Mouse (Mus musculus): ENCODE results near the gene Gjc2.
A peak's percentile ranks its signal among the peaks of the same experiment; 100 is the strongest.

Gene Gjc2

GRCm38 (mm10) chr11:59202081-59202995, 19.3 kb upstream of the Gjc2 start, which contains the start of gene Mrpl55:
Mrpl55 (plus strand) TSS chr11:59202486.
- DNase-seq, result peak; percentile 91

DNA sequence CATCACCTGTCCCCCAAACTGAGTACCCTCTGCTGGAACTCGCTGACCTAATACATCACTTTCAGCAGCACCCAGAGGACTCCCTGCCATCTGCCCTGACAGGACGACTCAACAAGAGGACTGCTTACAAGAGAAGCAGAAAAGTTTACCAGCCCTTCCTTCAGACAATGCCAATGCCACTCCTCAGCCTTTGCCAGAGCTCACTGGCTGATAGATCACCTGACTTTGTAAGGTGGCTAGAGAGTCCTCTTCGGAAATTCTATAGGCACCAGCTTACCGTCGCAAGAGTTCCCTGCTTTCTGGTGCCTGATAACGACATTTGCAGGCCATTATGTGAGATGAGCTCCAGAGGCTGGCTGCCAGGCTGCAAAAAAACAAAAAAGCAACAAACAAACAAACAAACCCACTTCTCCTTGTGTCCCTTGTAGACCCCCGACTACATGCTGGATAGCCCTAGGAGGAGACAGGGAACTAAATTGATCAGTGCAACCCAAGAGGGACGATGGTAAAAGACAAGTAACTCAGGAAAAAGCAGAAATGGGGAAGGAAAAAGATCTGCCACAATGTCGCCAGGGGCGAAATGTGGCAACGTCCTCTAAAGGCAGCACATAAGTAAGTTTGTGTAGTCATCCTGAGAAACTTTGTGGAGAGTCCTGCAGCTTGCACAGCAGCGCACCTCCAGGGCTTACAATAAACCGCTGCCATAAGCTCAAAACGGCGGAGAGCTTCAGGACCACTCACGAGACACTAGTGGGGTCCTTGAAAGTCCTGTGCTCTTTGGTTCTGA, 18.4 kb upstream of the Gjc2 start:
- DNase-seq, result no peak

- no peak for DNase-seq
Observed at GRCm38 (mm10) chr11:59196230-59196629, 13.2 kb upstream of the Gjc2 start.

DNA sequence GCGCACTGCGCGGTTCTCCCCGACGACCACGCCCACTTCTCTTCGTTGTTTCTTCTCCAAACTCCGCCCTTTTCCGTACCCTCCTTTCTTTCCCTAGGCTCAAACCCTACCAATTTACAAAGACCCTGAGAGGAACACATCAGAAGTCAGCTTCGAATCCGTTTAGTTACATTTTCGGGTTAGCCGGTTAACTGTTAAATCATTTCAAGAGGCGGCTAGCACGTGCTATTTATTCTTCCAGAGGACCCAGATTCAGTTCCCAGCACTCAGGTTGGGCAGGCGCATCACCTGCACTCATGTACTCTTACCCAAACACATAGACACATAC, 9.0 kb upstream of the Gjc2 start, which contains the start of gene Guk1:
TSS of gene Guk1 (minus strand) at position 154 of the 328 bp plus-strand sequence.
- no peak for DNase-seq

DNA sequence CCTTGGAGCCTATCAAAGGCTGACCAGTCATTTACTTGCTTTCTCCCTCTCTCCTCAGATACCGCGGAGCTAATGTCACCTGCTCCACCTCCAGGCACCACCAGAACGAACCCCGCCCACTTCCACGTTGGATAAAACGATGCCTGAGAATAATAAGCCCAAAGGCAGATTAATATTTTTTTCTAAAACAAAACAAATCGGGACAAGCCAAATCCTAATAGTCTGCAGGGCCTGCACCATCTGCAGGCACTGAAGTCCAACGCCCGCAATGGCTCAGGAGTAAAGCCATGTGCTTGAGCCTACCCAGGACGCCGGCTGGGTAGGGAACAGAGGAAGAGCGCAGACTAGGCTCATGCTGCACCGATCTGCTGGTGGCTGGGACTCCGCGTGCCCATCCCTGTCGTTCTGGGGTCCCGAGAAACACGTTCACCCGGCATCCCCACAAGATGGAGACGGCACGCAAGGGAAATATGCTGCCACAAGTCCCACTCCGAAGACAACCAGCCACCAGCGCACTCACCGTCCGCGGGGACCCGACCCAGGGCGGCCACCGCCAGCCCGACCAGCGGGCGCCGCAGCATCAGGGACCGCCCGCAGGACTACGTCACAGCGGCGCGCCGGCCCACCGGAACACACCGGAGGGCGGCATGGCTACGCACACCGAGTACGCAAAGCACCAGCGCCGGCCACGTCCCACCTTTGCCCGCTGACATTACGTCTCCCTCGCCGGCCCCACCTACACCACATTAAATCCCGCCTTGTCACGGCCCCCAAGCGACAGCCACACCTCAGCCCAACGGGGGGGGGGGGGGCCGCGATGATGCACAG, 8.4 kb upstream of the Gjc2 start:
- DNase-seq, result peak; percentile 93

DNA sequence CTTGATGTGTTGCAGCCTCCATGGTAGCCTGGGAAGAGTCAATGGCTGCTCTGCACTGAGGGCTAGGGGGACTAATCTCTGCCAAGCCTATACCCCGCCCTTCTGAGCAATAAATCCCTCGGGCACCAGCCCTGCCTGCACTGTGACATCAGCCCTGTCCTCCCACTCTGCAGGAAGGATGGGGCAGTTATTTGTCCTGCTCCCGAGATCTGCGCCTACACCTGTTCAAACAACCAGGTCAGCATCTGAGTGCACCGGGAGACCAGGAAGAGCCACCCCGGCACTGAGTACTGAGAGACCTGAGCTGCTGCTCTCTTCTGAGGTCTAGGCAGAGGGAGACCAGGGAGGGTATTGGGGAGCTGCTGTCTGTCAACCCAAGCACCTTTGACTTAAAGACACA, 4.7 kb upstream of the Gjc2 start:
- DNase-seq, result no peak

GRCm38 (mm10) chr11:59185490-59185889, 2.5 kb upstream of the Gjc2 start:
- no peak for DNase-seq

GRCm38 (mm10) chr11:59183821-59184220, 808 bp upstream of the Gjc2 start:
- DNase-seq, result no peak

- DNase-seq, result no peak
Observed at GRCm38 (mm10) chr11:59176921-59177320, 6.1 kb downstream of the Gjc2 start.

GRCm38 (mm10) chr11:59176475-59176874, 6.5 kb downstream of the Gjc2 start:
- no peak for DNase-seq

- no peak for DNase-seq
Observed at GRCm38 (mm10) chr11:59174189-59174838, 8.7 kb downstream of the Gjc2 start.

DNA sequence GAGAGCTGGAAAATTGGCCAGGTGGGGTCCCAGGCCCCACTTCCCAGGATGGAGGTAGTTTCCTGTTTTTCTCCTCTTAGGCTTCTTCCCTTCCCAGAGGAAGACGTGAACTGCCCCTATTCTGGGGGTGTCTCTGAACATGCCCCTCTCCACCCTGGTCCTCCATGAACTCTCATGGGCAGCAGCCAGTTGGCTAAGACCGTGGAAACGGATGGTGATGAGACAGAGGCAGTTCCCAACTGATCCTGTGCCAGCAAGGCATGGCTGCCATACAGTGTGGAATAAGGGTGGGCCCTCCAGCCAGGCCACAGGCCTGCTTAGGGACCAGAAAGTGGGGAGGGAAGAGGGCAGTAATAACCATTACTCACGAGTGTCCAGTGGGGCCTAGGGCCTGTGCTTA, 12.5 kb downstream of the Gjc2 start:
- DNase-seq, result no peak

GRCm38 (mm10) chr11:59169807-59170206, 13.2 kb downstream of the Gjc2 start:
- DNase-seq, result no peak

DNA sequence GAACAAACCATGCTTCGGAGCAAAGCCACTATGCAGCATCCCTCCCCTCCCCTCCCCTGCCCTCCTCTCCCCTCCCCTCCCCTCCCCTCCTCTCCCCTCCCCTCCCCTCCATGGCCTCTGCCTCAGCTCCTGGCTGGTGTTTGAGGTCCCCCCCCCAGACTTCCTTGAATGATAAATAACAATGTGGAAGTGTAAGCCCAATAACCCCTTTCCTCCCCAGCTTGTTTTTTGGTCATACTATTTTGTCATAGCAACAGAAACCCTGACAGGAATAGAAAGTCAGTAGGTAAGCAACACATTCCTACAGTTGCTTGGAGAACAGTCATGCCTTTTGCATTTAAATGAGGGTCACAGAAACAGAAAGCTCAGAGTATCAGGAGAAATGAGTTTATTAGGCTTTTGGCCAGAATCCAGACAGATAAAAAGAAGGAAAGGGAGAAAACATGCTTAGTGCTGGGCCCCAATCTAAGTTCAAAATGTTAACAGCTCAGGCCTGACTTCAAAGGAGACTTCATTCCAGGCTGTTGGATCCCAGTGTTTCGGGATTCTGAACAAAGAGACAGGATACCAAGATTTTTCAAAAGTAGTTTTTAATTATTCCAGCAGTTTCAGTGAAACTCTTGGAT, 17.3 kb downstream of the Gjc2 start:
- DNase-seq, result no peak

DNA sequence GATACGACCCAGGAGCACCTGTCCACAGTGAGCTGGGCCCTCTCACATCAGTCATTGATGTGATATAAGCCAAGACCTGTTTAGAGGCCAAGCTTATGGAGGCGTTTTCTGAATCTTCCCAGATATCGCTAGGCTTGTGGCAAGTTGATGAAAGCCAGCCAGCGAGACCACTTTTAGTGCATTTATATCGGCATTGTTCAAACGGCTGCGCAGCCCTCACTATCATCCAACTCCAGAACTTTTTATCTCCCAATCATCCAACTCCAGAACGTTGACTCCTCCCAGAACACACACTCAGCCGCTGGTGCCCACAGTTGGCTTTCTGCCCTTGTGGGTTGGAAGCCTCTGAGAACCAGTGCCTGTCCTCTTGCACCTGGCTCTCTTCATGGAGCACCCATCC, 18.6 kb downstream of the Gjc2 start:
- DNase-seq, result peak; percentile 53

DNA sequence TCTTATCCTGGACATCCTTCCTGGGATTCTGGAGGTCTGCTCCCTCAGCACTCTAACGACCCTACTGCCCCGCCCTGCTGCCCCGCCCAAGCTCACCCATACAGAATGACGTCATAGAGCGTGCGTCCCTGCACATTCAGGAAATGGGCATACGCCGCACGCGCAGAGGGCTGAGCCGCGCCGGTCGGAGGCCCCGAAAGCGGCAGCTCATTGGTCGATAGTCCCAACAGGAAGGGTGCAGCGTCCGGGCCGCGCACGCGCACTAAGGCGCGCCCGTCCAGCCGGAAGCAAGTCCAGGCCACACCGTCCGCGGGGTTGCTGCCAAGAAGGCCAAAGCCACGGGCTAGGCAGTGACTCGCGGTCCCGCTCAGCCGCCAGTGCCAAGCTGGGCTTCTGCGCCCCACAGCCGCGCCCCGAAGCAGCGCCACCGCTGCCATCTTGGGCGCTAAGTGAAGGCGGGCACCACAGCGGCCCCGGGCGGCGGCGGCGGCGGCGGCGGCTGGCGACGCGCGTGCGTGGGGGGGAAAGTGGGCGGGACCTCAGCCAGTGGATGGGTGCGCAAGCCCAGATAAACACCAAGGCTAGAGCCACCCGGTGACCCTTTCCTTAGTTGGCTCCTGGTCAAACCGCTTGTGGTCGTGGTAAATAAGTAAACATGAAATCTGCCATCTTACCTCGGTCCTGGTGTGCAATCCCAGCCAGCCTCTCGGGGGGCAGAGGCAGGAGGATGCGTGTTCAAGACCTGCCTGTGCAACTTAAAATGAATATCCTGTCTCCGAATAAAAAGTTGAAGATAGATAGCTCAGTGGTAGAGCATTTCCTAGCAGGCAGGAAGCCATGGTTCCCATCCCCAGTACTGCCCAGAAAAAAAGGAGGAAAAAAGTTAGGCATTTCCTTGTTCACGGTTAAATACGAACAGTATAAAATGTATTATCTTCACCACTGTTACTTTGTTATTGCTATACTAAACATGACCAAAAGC, 19.5 kb downstream of the Gjc2 start, which contains the start of gene Iba57:
TSS of gene Iba57 (minus strand) at position 485 of the 982 bp plus-strand sequence.
- peak; percentile 100 for DNase-seq

DNA sequence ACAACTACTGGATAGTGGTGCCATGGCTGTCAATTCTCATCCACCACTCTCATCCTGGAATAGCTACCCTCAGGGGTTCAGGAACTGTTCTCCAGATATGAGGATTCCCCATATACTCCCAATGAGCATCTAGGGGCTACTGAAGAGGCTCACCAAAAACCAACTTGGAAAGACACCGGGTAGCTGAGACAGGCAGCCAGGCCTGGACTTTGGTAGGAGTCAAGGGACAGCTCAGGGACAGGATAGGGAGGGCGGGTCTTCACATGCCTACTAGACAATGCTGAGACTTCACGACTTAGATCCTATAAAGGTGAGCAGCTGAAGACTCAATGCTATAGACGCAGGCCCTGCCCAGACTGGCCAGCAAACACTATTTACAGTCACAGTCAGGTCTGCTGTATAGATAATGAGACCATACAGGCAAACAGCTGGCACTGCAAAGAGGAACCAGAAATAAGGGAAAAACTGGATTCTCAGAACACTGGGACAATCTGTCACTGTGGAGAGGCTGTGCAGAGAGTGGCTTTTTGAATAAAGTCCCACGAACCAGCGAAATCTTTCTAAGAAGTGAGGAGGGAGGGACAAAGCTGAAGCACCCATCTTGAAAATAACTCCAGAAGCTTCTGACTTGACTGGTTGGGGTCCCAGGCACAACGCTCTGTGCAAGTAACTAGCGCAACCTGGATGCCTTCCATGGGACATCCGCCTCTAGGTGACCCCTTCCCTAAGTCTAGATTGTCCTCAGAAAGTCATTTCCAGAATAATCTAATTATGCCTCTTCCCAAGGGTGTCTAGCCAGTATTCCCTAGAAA, 20.4 kb downstream of the Gjc2 start:
- DNase-seq, result no peak

DNA sequence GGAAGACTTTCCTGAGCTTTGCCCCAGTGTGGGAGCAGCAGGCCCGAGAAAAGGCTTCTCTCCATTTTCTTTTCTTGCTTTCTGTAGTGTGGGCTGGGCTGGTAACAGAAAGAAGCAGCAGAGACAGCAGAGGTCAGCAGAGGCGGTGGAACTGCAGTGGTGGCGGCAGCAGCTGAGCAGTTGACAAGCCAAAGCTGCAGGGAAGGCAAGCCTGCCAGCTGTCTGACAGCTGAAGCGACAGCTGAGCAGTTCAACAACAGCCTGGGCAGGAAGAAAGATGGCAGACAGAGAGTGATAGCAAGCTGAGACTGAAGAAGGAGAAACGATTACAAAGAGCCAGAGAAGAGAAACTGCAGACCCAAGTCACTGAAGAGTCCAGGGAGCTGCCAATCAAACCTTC, 21.6 kb downstream of the Gjc2 start:
- DNase-seq, result no peak

DNA sequence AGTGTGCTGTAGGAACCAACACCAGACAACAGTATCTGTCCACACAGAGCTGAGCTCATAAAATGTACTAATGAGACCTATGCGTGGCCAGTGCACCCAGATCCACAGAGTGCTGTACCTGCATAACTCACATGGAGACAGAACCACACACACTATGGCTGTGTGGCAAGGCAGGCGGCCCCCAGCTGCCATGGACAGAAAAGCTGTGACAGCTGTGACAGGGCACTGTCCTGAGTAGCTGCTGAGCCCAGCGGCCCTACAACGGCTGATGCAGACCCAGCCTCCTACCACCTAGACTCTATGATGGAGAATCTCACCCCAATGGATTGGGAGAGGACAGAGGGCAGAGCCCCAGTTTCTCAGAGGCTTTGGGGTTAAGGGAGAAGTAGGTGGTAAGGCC, 23.5 kb downstream of the Gjc2 start:
- no peak for DNase-seq

DNA sequence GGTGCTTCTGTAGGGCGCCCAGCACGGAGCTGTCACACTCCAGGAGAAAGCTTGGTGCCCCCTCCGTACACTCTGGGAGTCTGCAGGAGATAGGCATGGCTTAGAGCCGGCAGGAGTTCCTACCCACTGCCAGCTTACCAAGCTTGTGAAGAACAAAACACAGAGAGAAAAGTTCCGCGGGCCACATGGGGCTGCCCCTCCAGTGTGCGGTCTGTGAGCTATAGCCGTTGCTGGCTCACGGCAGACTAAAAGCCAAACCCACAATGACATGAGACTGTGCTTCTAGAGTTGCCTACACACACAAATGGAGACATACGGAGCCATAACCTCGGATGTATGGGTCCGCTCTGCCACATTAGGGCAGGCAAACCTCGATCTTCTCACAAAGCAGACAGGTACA, 23.9 kb downstream of the Gjc2 start:
- no peak for DNase-seq

Measured in cerebellum, adult 9-11 months (tissue).